Mouse (Mus musculus) CD8-positive naive resting alpha-beta T cell, adult 2 months (primary cell): Measurements from ENCODE around the gene Ap2a1.

Source experiments
- DNase-seq, 2 experiments: peaks; one replicate each; pipeline ENCODE4 v3.0.0; 2022; ENCODE audit warnings: low read depth in 2 of 2, low spot score in 2 of 2

The Ap2a1 gene

DNA sequence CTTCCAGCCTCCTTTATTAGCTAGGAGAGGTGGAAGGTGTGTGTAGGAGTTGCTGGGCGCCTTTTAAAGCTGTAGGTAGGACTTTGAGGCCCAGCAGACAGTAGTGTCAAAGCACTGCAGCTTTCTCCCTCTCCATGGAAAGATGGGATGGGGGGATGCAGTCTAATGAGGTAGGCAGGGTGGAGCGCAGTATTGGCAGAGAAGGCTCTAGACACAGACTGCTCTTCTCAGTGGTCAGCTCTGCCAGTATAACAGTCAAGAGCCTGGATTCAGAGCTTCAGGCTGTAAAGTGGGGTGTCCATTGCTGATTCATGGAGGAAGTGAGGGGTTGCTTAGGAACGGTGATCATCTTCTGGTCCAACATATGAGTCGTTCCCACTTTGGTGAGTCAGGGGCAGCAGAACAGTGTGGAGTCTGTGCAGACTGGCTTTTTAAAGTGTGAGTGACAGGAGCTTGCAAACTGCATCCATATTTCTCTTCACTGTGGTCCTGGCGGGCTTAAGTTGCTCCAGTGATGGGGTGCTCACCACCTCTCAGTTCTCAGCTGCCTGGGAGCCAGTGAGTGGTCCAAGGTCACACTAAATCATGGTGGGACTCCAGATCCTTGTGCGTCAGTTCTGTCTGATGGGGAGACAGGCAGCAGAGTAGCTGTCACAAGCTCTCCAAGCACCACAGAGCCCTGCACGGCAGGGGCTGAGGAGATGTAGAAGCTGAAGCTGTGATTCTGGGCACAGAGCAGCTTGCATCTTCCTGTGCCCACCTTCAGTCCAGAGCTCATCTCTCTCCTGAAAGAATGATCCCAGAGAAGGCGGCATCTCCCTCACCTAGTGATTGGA is 78.3 kb downstream of the Ap2a1 start:
- no peak for DNase-seq
